Mouse (Mus musculus): ENCODE measurements at regions not wholly inside any gene's neighbourhood (a gene's known extent, or its start where the extent isn't known, plus 50 kb on each side); places are given as distances from the start of the nearest gene placed in this dataset.

DNA sequence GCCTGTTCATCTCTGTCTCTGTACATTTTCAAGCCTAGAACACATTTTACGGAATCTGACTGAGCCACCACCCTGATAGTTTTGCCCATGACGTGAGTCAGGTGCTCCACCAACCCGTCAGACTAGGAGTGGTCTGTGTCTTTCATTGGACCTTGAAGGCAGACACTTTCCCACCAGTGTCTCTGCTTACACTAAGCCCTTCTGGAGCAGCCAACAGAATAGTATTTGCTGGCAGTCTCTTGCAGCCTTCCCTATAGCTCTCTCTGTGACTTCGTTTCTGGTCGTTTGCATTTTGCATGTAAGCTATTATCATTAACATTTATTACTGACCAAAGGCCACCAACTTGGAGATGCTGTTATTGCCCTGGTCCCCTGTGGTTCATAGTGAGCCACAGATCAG lies 196.3 kb downstream of the Cd47 start:
- no peak for TF ChIP-seq CTCF (IDR thresholded peaks at IDR 0.05; ENCODE audit: control insufficient read depth, insufficient read depth, insufficient replicate concordance, low read depth, low read length)
- TF ChIP-seq POLR2A (IDR thresholded peaks at IDR 0.05; ENCODE audit: control insufficient read depth, low read depth, low read length) = no peak
